Mouse (Mus musculus): ENCODE measurements around the gene Dnase2b. TPM values are rescaled to one million over a fixed set of nuclear protein-coding genes. Genes with fewer than 3 reads are reported as not detected.

Gene Dnase2b
- polyA plus RNA-seq, 1 experiment, result not detected

- H3K27me3 ChIP-seq (ENCODE audit: control insufficient read depth, insufficient read depth, insufficient read length), result no peaks in the 10 kb centered on the region
- no peaks in the 10 kb centered on the region for H3K79me3 ChIP-seq (ENCODE audit: low read depth)
- no peak overlapping the region for H3ac ChIP-seq (ENCODE audit: control insufficient read depth, insufficient read length, low read depth)
- H3K36me3 ChIP-seq (ENCODE audit: control insufficient read depth, insufficient read depth), result no peaks in the 10 kb centered on the region
- no peak overlapping the region for H3K4me3 ChIP-seq (ENCODE audit: insufficient read depth, poor library complexity, severe bottlenecking)
- H3K79me2 ChIP-seq (ENCODE audit: control insufficient read depth, insufficient read depth), result no peaks in the 10 kb centered on the region
- TF ChIP-seq CTCF (IDR thresholded peaks at IDR 0.05; ENCODE audit: control insufficient read depth, insufficient read depth, insufficient read length), result no peak
- TF ChIP-seq CEBPB (IDR thresholded peaks at IDR 0.05; ENCODE audit: low read depth), result no peak
- TF ChIP-seq MAX (IDR thresholded peaks at IDR 0.05), result no peak
Observed at GRCm38 (mm10) chr3:146611821-146612220, 3.6 kb downstream of the Dnase2b start.

- no peak overlapping the region for H3ac ChIP-seq (ENCODE audit: control insufficient read depth, insufficient read length, low read depth)
- no peak overlapping the region for H3K4me3 ChIP-seq (ENCODE audit: insufficient read depth, poor library complexity, severe bottlenecking)
- no peaks in the 10 kb centered on the region for H3K79me3 ChIP-seq (ENCODE audit: low read depth)
- H3K79me2 ChIP-seq (ENCODE audit: control insufficient read depth, insufficient read depth), result no peaks in the 10 kb centered on the region
- no peaks in the 10 kb centered on the region for H3K36me3 ChIP-seq (ENCODE audit: control insufficient read depth, insufficient read depth)
- no peak for TF ChIP-seq MAX (IDR thresholded peaks at IDR 0.05)
- TF ChIP-seq FOSL1 (IDR thresholded peaks at IDR 0.05; ENCODE audit: insufficient read depth, low read length, poor library complexity, severe bottlenecking), result no peak
- TF ChIP-seq CTCF (IDR thresholded peaks at IDR 0.05; ENCODE audit: control insufficient read depth, insufficient read depth, insufficient read length), result no peak
- TF ChIP-seq MYOD1 (IDR thresholded peaks at IDR 0.05; ENCODE audit: control insufficient read depth, insufficient read length, low read depth), result no peak
- no peak for TF ChIP-seq MYOG (IDR thresholded peaks at IDR 0.05; ENCODE audit: control insufficient read depth, extremely low read depth, insufficient read length)
- no peak for TF ChIP-seq CEBPB (IDR thresholded peaks at IDR 0.05; ENCODE audit: low read depth)
- no peaks in the 10 kb centered on the region for H3K27me3 ChIP-seq (ENCODE audit: control insufficient read depth, insufficient read depth, insufficient read length)
Observed at GRCm38 (mm10) chr3:146611261-146611660, 4.1 kb downstream of the Dnase2b start.

- TF ChIP-seq FOSL1 (IDR thresholded peaks at IDR 0.05; ENCODE audit: insufficient read depth, low read length, poor library complexity, severe bottlenecking) (no peak), USF1 (IDR thresholded peaks at IDR 0.05; ENCODE audit: low read depth) (no peak), CTCF (IDR thresholded peaks at IDR 0.05; ENCODE audit: control insufficient read depth, insufficient read depth, insufficient read length) (no peak), MYOG (IDR thresholded peaks at IDR 0.05; ENCODE audit: control insufficient read depth, extremely low read depth, insufficient read length) (no peak), MAX (IDR thresholded peaks at IDR 0.05) (no peak), MYOD1 (IDR thresholded peaks at IDR 0.05; ENCODE audit: control insufficient read depth, insufficient read length, low read depth) (no peak), CEBPB (IDR thresholded peaks at IDR 0.05; ENCODE audit: low read depth) (no peak)
- H3K36me3 ChIP-seq (ENCODE audit: control insufficient read depth, insufficient read depth), result no peaks in the 10 kb centered on the region
- no peaks in the 10 kb centered on the region for H3K79me2 ChIP-seq (ENCODE audit: control insufficient read depth, insufficient read depth)
- no peaks in the 10 kb centered on the region for H3K27me3 ChIP-seq (ENCODE audit: control insufficient read depth, insufficient read depth, insufficient read length)
- no peak overlapping the region for H3K4me3 ChIP-seq (ENCODE audit: insufficient read depth, poor library complexity, severe bottlenecking)
- H3K79me3 ChIP-seq (ENCODE audit: low read depth), result no peaks in the 10 kb centered on the region
- H3ac ChIP-seq (ENCODE audit: control insufficient read depth, insufficient read length, low read depth), result no peak overlapping the region
Observed at GRCm38 (mm10) chr3:146610322-146610721, 5.1 kb downstream of the Dnase2b start.

- no peaks in the 10 kb centered on the region for H3K79me3 ChIP-seq (ENCODE audit: low read depth)
- H3ac ChIP-seq (ENCODE audit: control insufficient read depth, insufficient read length, low read depth), result no peak overlapping the region
- no peak for TF ChIP-seq MYOG (IDR thresholded peaks at IDR 0.05; ENCODE audit: control insufficient read depth, extremely low read depth, insufficient read length)
- H3K4me3 ChIP-seq (ENCODE audit: insufficient read depth, poor library complexity, severe bottlenecking), result no peak overlapping the region
- no peaks in the 10 kb centered on the region for H3K79me2 ChIP-seq (ENCODE audit: control insufficient read depth, insufficient read depth)
- no peaks in the 10 kb centered on the region for H3K36me3 ChIP-seq (ENCODE audit: control insufficient read depth, insufficient read depth)
- no peaks in the 10 kb centered on the region for H3K27me3 ChIP-seq (ENCODE audit: control insufficient read depth, insufficient read depth, insufficient read length)
Observed at GRCm38 (mm10) chr3:146607368-146607767, 8.0 kb downstream of the Dnase2b start.

GRCm38 (mm10) chr3:146604647-146605046 is 10.7 kb downstream of the Dnase2b start:
- H3K4me3 ChIP-seq (ENCODE audit: insufficient read depth, poor library complexity, severe bottlenecking), result no peak overlapping the region
- no peaks in the 10 kb centered on the region for H3K27me3 ChIP-seq (ENCODE audit: control insufficient read depth, insufficient read depth, insufficient read length)
- no peak for TF ChIP-seq FOSL1 (IDR thresholded peaks at IDR 0.05; ENCODE audit: insufficient read depth, low read length, poor library complexity, severe bottlenecking)
- no peak for TF ChIP-seq CEBPB (IDR thresholded peaks at IDR 0.05; ENCODE audit: low read depth)
- TF ChIP-seq USF1 (IDR thresholded peaks at IDR 0.05; ENCODE audit: low read depth), result no peak
- TF ChIP-seq CTCF (IDR thresholded peaks at IDR 0.05; ENCODE audit: control insufficient read depth, insufficient read depth, insufficient read length), result no peak
- TF ChIP-seq MYOG (IDR thresholded peaks at IDR 0.05; ENCODE audit: control insufficient read depth, extremely low read depth, insufficient read length), result no peak
- TF ChIP-seq MYOD1 (IDR thresholded peaks at IDR 0.05; ENCODE audit: control insufficient read depth, insufficient read length, low read depth), result no peak
- TF ChIP-seq MAX (IDR thresholded peaks at IDR 0.05), result no peak
- no peaks in the 10 kb centered on the region for H3K36me3 ChIP-seq (ENCODE audit: control insufficient read depth, insufficient read depth)
- no peaks in the 10 kb centered on the region for H3K79me3 ChIP-seq (ENCODE audit: low read depth)
- H3K79me2 ChIP-seq (ENCODE audit: control insufficient read depth, insufficient read depth), result no peaks in the 10 kb centered on the region
- no peak overlapping the region for H3ac ChIP-seq (ENCODE audit: control insufficient read depth, insufficient read length, low read depth)

- Histone ChIP-seq H3K36me3 (ENCODE audit: control insufficient read depth, insufficient read depth) (no peaks in the 10 kb centered on the region), H3K27me3 (ENCODE audit: control insufficient read depth, insufficient read depth, insufficient read length) (no peaks in the 10 kb centered on the region), H3K4me3 (ENCODE audit: insufficient read depth, poor library complexity, severe bottlenecking) (no peak overlapping the region), H3K79me2 (ENCODE audit: control insufficient read depth, insufficient read depth) (no peaks in the 10 kb centered on the region), H3K79me3 (ENCODE audit: low read depth) (no peaks in the 10 kb centered on the region), H3ac (ENCODE audit: control insufficient read depth, insufficient read length, low read depth) (no peak overlapping the region)
- no peak for TF ChIP-seq MAX (IDR thresholded peaks at IDR 0.05)
- TF ChIP-seq CTCF (IDR thresholded peaks at IDR 0.05; ENCODE audit: control insufficient read depth, insufficient read depth, insufficient read length), result no peak
- TF ChIP-seq MYOD1 (IDR thresholded peaks at IDR 0.05; ENCODE audit: control insufficient read depth, insufficient read length, low read depth), result no peak
- TF ChIP-seq USF1 (IDR thresholded peaks at IDR 0.05; ENCODE audit: low read depth), result no peak
- TF ChIP-seq MYOG (IDR thresholded peaks at IDR 0.05; ENCODE audit: control insufficient read depth, extremely low read depth, insufficient read length), result no peak
- no peak for TF ChIP-seq CEBPB (IDR thresholded peaks at IDR 0.05; ENCODE audit: low read depth)
- TF ChIP-seq FOSL1 (IDR thresholded peaks at IDR 0.05; ENCODE audit: insufficient read depth, low read length, poor library complexity, severe bottlenecking), result no peak
Observed at GRCm38 (mm10) chr3:146602531-146602930, 12.9 kb downstream of the Dnase2b start.

Measured in C2C12 (cell line).